Mouse (Mus musculus): ENCODE measurements around the gene Nxpe5.

Nxpe5 gene

GRCm38 (mm10) chr5:138255353-138256093, 29.8 kb downstream of the Nxpe5 start, which contains the start of gene Lamtor4:
Lamtor4 (plus strand) TSS chr5:138255482.
- DNase-seq = peak; percentile 94

GRCm38 (mm10) chr5:138256094-138256467, 30.4 kb downstream of the Nxpe5 start:
- DNase-seq = no peak

DNA sequence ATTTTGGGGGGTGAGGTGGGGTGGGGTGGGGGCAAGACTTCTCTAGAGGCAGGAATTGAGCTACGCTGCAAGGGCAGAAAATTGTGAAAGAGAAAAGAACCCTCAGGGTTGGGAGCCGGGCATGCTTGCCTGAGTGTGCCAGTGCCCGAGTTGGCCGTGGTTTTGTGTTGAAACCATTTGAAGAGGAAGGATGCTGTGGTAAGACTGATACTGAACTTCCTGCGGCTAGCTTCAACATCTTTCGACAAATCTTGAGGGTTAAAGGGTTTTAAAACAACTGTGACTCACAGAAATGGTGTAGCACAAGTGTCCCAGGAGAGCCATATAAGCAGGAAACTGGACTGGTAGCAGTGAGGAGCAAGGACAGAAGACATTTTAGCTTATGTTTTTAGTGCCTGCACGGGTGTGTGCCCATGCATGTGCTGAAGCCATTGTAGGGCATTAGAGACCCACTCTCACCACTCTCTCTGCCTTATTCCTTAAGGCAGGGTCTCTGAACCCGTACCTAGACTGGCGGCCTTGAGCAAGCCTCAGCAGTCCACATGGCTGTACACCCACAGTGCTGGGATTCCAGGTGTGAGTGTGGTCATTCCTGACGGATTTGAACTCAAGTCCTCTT, 31.4 kb downstream of the Nxpe5 start:
- DNase-seq = no peak

- no peak for DNase-seq
Observed at GRCm38 (mm10) chr5:138257585-138257978, 31.9 kb downstream of the Nxpe5 start.

- no peak for DNase-seq
Observed at GRCm38 (mm10) chr5:138258078-138258477, 32.4 kb downstream of the Nxpe5 start.

- no peak for DNase-seq
Observed at GRCm38 (mm10) chr5:138258542-138258941, 32.8 kb downstream of the Nxpe5 start.

DNA sequence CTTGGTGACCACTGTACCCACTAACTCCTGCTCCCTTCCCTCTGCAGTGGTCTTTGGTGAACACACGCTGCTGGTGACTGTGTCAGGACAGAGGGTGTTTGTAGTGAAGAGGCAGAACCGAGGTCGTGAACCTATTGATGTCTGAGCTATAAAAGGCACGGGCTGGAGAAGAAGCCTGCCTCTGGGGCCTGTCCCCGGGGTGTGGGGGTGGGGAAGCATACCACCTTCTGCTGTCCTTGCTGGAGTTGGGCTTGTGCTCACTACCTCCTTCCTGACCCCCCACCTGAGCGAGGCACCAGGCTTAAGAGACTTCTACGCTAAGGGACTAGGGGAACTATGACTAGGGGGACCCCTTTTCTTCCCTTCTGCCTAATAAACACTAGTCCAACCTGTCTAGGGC, 33.3 kb downstream of the Nxpe5 start:
- DNase-seq = no peak

GRCm38 (mm10) chr5:138260051-138260450, 34.4 kb downstream of the Nxpe5 start:
- no peak for DNase-seq

DNA sequence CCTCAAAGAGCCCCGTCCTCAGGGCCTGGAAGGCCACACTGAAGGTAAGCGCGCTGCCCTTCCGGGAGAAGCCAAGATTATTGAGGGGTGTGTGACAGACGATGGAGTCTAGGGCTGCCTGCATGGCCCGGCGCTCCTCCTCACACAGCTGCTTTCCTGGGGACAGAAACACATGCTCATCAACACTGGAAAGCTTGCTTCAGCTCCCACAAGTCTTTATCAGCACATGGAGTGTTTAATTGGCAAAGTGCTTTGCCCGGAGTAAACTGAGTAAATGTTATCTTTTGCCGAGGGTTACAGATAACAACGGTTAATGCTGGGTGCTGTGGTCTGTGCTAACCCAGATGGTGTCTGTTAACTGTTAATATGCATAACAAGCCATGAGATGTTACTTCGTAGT, 35.1 kb downstream of the Nxpe5 start:
- no peak for DNase-seq

DNA sequence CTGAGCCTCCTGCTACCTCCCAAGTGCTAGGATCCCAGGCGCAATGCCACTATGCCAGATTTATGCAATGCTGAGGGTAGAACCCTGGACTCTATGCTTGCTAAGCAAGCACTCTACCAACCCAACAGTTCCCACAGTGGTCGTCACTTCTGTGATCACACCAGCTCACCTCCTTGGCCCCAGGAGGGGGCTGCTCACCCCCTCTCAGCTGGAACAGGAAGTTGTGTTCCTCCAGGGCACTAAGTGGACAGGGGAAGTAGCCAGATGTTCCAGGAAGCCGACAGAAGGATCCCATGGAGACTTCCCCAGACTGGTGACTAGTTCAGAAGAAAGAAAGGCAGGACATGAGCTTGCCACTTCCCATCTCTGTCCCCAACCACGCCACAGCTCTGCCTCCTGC, 36.3 kb downstream of the Nxpe5 start:
- DNase-seq = no peak

DNA sequence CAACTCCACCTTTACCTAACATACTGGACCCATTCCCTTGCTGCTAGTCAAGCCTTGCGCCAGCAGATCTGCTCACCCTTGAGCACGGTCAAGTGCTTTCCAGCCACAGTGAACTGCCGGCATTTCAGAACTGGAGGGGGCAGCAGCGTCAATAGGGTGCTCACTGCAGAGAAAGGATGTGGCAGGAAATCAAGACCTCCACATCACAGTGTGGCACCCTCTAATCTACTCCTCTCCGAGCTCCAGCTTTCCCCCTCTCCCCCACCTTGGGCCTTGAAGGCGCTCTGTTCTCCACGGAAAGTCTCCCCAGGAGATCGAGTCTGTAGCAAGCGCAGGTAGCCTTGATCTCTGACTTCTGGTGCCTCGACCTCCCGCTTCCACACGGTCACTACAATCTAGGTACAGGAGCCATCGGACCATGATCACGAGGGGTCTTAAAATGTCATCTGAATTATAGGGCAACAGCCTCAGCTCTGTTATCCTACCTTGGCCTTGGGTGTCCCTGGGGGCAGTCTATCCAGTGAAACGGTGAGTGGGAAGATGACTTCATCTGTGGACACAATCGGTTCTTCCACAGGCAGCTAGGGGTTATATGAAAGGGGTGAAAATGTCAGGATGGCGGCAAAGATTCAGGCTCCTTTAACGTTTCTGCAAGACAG, 37.0 kb downstream of the Nxpe5 start:
- no peak for DNase-seq

- peak; percentile 90 for DNase-seq
Observed at GRCm38 (mm10) chr5:138263260-138264206, 37.8 kb downstream of the Nxpe5 start, which contains the start of gene BC037034. BC037034 (minus strand) TSS chr5:138264033.

DNA sequence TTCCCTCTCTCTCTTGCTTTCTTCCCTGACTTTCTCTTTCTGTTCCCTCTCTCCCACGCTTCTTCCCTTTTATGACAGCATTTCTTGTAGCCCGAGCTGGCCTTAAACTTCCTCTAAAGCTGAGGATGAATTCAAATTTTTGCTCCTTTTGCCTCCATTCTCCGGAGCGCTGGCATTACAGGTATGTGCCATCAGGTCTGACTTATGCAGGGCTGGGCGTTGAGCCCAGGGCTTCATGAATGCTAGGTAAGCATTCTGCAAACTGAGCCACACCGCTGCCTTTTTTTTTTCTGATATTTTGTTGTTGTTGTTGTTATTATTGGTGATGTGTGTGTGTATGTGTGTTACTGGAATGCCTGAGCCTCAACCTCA, 38.5 kb downstream of the Nxpe5 start:
- DNase-seq = no peak

- DNase-seq = no peak
Observed at GRCm38 (mm10) chr5:138265712-138266111, 40.0 kb downstream of the Nxpe5 start.

DNA sequence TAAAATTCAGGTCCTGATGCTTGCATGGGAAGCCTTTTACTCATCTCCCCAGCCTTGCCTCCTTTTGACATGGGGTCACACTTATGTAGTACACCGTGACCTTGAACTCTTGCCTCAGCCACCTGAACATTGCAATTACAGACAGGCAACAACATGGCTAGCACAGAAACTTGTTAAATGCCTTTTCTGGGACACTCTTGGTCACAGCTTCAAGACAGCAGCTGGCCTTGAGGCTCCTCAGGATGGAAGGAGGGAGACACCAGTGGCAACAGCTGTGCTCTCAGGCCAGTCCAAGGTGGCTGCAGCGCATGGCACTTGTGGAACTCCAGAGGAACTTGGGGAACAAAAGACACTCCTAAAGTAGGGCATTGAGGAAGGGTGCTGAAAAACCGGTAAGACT, 41.4 kb downstream of the Nxpe5 start:
- DNase-seq = no peak

- DNase-seq = no peak
Observed at GRCm38 (mm10) chr5:138268980-138269379, 43.3 kb downstream of the Nxpe5 start.

GRCm38 (mm10) chr5:138271232-138271631, 45.5 kb downstream of the Nxpe5 start:
- no peak for DNase-seq

- DNase-seq = no peak
Observed at GRCm38 (mm10) chr5:138272409-138272923, 46.8 kb downstream of the Nxpe5 start, which contains the start of gene Gal3st4. Gal3st4 (minus strand) TSS chr5:138272840.

- DNase-seq = no peak
Observed at GRCm38 (mm10) chr5:138274186-138274585, 48.5 kb downstream of the Nxpe5 start.

DNA sequence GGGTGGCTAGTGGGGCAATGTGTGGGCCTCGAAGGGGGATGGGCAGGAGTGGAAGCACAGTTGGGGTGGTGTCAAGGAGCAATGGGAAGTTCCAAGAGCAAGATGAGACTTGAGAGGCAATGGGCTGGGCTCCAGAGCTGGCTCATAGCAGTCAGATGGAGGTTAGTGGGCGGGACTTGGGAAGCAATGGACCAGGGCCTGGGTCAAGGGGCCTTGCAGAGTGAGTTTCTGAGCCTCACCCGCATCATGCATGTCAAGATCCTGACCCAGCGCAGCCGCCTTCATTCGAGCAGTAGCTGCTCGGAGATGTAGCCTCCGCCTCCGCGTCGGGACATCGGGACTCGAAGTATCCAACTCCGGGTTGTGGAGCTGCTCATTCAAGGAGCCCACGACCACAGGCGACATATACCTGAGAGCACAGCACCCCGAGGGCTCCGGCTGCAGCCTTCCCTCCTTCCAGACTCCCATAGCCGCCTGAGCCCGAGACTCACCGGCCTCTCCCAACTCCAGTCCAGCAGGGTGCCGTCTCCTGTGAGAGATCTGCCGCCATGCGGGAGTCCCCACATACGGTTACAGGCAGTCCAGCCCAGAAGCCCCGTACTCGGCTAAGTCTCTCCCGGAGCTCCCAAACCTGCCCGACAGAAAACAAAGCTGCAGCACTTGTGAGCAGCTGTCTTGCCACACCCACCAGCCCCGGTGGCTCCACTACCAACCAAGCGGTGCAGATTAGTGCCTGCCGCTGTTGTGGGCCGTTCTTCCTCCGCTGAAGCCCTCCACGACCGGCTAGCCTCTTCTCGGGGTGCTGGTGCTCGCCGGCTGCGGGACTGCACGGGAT, 49.7 kb downstream of the Nxpe5 start:
- no peak for DNase-seq

- no peak for DNase-seq
Observed at GRCm38 (mm10) chr5:138277994-138278393, 52.3 kb downstream of the Nxpe5 start.

Data from right cerebral cortex, postnatal 25 days (tissue).